Mouse (Mus musculus): ENCODE results near the gene Bbs9. TPM values are rescaled to one million over a fixed set of nuclear protein-coding genes. Genes with fewer than 3 reads are reported as not detected.

The Bbs9 gene
- total RNA-seq, 2 experiments from 2014 or later: 41.9 to 42.0 TPM

DNA sequence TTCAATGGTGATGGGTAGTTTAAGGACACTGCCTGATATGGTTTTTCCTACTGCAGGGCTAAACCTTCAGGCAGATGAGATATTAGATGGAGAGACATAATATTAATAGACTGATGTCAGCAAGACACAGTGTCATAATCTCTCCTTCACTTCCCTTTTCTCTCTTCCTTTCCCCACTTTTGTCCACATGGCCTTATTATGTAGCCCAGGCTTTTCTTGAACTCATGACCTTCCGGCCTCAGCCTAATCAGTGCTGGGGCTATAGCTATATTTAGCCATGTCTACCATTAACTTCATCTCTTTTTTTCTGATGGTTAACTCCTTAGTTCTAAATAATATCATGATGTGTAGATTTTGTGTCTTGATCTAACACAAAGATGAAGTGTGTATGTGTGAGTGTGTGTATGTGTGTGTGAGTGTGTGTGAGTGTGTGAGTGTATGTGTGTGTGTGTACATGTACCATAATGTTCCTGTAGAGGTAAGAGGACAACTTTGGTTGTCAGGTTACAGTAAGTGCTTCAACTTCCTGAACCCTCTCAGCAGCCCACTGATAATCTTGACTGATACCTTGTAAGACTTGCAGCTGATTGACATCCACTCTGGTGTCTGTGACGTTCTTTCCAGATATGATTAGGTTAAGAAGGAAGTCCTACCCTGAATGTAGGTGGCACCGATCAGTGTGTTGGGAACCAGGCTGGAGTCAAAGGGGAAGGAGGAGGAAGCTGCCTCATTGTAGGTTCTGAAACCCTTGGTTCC is 55.4 kb downstream of the Bbs9 start:
- DNase-seq (ENCODE audit: low spot score in 2 of 2): no peak

DNA sequence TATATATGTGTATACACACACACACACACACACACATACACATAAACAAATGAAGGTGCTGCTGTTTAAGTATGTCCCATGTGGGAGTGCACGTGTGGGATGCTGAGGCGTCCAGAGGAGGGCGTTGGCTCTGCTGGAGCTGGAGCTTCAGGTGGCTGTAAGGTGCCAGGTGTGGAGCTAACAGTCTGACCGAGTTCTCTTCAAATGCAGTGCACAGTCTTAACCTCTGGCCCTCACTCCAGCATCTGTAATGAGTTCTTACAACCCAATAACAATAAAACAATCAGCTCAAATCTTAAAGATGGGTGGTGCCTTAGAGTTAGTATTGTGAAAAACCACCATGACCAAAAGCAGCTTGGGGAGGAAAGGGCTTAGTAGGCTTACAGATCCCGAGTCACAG is 56.6 kb downstream of the Bbs9 start:
- no peak for DNase-seq (ENCODE audit: low spot score in 2 of 2)

DNA sequence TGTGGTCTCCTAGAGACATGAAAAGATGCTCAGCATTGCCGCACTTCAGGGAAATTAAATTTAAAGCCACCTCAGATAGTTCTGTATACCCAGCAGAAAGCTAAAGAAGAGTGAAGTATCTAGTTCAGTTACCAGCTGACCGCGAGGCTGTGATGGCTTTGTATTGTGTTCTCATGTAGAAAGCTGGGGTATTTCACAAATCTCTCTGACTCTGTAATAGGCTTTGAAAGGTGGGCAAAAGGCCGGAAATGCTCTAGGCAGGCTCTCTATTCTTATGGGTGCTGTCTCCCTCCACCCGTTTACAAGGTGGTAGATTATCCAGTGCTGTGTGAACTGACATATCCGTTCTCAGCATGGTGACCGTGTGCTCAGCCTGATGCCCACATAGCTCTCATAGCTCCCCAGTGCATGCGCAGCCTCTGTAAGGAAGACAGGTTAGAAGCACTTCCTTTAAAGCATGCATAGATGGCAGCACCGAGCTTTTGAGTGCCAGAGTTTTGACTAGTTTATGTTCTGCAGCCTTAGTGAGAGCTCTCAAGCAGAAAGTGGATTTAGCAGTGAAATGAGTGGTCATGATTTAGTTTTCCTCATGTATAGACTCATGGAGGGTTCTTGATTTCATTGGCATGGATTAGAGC is 57.4 kb downstream of the Bbs9 start:
- DNase-seq (ENCODE audit: low spot score in 2 of 2): peak; percentile 47 to 50

GRCm38 (mm10) chr9:22537767-22538373 is 62.4 kb downstream of the Bbs9 start:
- DNase-seq (ENCODE audit: low spot score in 2 of 2): no peak

- DNase-seq (ENCODE audit: low spot score in 2 of 2): no peak
These were observed 64.0 kb downstream of the Bbs9 start for GRCm38 (mm10) chr9:22539546-22539945.

- DNase-seq (ENCODE audit: low spot score in 2 of 2): no peak
These were observed 65.6 kb downstream of the Bbs9 start for GRCm38 (mm10) chr9:22541130-22541529.

DNA sequence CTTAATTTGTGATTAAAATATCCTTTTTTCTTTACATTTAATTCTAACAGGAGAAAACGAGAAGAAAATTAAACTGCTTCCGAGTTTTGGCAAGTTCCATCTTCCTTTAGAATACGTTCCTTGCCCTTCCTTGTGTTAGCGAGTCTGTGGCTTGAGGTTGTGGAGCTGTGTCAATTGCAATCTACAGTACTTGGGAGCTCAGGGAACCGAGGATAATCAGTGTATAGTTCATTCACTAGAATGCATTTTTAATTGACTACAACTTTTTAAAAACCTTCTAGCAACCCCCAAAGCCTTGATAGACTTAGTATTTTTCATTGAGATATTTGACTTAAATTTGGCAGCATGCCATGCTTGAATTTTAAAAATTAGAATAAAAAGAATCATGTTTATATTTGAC is 68.0 kb downstream of the Bbs9 start:
- DNase-seq (ENCODE audit: low spot score in 2 of 2): no peak

DNA sequence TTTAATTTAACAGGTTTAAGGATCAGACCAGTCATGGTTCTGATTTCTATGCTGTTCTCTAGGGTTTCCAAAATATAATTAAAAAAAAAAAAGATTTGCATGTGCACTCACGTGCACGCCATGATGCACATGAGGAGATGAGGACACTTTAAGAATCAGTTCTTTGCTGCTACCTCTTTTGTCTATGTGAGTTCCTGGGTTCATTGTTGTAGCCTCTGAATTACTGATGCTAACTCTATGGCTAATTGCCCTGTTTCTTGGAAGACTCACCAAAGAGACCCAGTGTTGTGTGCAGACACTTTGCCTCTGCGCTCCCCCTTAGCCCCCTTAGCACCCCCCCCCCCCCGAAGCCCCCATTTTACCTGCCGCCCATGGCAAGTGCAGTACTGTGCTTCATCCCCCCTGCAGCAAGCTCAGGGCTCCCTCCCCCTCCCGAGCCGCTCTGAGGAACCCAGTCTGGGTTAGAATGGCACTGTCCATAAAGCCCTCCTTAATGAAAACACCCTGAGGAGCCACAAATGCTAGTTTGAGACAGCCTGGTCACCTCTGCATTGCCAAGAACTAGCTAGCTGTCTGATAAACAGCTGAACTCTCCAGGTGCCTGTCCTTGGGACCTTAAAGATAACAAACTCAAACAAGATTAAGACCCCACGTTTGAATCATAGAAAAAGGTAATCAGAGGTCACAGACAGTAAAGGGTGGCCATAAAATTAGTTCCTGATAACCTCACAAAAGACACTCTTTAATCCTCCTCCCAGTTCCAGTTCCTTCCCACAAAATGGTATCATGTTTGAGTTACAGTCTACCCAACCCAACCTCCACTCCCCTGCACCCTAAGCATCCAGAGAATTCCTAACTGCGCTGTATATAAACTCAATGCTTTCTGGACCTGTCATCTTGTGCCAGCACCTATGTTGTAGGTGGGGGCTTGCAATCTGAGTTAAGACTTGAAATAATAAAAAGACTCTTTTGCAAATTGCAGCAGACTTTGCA is 69.1 kb downstream of the Bbs9 start:
- DNase-seq (ENCODE audit: low spot score in 2 of 2): no peak

DNA sequence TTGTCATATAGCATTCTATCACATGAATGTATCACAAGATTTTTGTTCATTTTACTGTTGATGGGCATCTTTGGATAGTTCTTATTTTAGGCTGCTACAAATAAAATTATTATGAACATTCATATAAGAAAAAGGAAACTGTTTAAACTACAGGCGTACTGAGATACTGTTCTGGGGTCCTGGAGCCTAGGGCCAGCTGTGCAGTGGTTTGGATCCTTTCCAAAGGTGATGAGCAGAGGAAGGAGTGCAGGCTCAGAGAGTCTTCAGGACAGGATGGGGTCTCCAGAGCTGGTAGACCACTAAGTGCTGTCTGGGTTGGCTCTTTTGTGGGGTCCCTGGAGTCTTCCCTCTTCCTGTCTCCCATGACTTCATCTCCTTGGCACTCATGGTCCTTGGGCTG is 75.8 kb downstream of the Bbs9 start:
- DNase-seq (ENCODE audit: low spot score in 2 of 2): no peak

- DNase-seq (ENCODE audit: low spot score in 2 of 2): no peak
These were observed 80.6 kb downstream of the Bbs9 start for GRCm38 (mm10) chr9:22556076-22556475.

DNA sequence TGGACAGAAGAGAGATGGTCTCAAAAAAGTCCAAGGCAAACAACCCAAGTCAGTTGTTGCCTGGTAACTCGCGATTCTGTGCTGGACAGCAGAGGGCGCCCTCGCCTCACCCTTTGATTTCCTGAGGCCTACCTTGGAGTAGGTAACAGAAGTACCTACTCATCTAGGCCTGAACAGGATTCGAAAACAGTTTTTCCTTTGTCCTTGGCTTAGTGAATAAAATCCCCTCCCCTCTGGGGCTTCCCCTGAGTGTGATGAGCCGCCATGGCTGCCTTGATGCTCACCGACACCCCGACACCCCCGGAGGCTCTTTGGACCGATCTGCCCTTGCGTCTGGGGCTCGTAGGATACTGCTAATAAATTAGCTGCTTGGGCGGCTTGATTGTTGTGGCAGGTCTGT is 82.0 kb downstream of the Bbs9 start:
- DNase-seq (ENCODE audit: low spot score in 2 of 2): peak; percentile 79 to 84

DNA sequence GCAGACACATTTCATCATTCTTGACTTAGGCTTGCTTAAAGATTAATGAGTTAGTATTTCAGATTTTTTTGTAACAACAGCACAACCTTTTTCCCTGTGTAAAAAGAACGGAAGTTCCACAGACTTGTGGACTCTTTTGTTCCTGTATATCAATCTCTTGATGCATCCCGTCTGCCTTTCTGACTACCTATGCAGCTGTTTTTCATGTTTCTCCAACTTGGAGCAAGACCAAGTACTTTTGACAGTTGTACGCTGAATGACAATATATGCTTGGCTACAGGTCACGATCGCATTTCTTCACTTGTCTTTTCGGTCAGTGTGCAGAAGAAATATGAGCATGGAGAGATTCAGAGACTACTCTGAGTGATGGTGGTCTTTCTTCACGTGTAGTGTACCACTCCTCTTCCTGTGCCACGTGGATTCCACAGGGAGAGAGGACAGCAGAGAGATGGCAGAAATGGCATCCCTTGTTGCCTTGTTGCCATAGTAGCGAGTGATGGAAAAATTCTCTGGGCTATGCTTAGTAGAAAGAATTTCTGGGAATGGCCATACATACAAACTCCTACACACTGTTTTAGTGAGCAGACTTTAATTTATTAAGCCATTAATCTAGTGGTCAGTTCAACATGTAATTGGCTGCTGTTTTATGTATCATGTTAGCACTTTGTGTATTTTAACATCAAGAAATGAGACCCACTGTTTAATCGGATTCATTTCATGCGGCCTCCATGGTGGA is 88.3 kb downstream of the Bbs9 start:
- no peak for DNase-seq (ENCODE audit: low spot score in 2 of 2)

- DNase-seq (ENCODE audit: low spot score in 2 of 2): no peak
These were observed 92.2 kb downstream of the Bbs9 start for GRCm38 (mm10) chr9:22567726-22568125.

GRCm38 (mm10) chr9:22576426-22577139 is 101.1 kb downstream of the Bbs9 start:
- no peak for DNase-seq (ENCODE audit: low spot score in 2 of 2)

GRCm38 (mm10) chr9:22578266-22578665 is 102.8 kb downstream of the Bbs9 start:
- DNase-seq (ENCODE audit: low spot score in 2 of 2): no peak

DNA sequence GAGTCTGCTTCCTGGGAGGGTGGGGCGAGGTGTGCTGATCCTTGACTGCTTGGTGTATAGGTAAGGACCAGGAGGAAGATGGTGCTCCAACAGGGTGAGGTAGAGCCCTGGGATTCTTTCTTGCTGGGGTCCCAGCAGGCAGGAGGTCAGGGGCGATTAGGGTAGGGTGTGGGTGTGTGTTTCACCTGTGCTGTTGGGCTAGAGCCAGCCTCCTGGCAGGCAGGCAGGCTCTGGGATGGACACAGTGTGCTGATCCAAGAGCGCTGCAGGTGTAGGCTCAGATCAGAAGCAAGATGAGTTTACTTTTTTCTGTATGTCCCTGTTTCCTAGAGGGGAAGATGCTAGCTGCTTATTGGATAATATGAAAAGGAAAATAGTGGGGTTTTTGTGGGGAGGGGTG is 108.7 kb downstream of the Bbs9 start:
- DNase-seq (ENCODE audit: low spot score in 2 of 2): no peak

GRCm38 (mm10) chr9:22593032-22593431 is 117.5 kb downstream of the Bbs9 start:
- no peak for DNase-seq (ENCODE audit: low spot score in 2 of 2)

GRCm38 (mm10) chr9:22596650-22597049 is 121.1 kb downstream of the Bbs9 start:
- no peak for DNase-seq (ENCODE audit: low spot score in 2 of 2)

GRCm38 (mm10) chr9:22613271-22613824 is 137.8 kb downstream of the Bbs9 start:
- DNase-seq (ENCODE audit: low spot score in 2 of 2): no peak

GRCm38 (mm10) chr9:22619245-22619644 is 143.7 kb downstream of the Bbs9 start:
- no peak for DNase-seq (ENCODE audit: low spot score in 2 of 2)

Measured in left cerebral cortex, adult 18-20 months (tissue).